Mouse (Mus musculus) heart, embryonic 15.5 days (tissue): ENCODE results near the gene Pdlim1. TPM values are rescaled to one million over a fixed set of nuclear protein-coding genes. Genes with fewer than 3 reads are reported as not detected.

ENCODE experiments used
- ATAC-seq: fragments of 200-750 bp; cut with Nextera tagmentation; replicated peaks from 2 replicates; pipeline ENCODE4 v1.8.0; 2017; ENCODE audit warnings: low read depth, moderate TSS enrichment; ENCODE audit not compliant: insufficient number of reproducible peaks, insufficient read depth, low FRiP score
- H3K27ac ChIP-seq: fragments of 300-500 bp; sonication (generic); 2 replicates; pipeline ENCODE4 v1.5.1; 2015; ENCODE audit warnings: mild to moderate bottlenecking, inconsistent platforms
- H3K27me3 ChIP-seq: fragments of 300-500 bp; sonication (generic); 2 replicates; pipeline ENCODE4 v1.6.1; 2015; ENCODE audit warnings: inconsistent platforms
- H3K36me3 ChIP-seq: fragments of 300-500 bp; sonication (generic); 2 replicates; pipeline ENCODE4 v1.6.1; 2015; ENCODE audit warnings: mild to moderate bottlenecking, inconsistent platforms
- H3K4me1 ChIP-seq: fragments of 300-500 bp; sonication (generic); replicated peaks from 2 replicates; pipeline ENCODE4 v1.6.1; 2015; ENCODE audit warnings: inconsistent platforms
- H3K4me2 ChIP-seq: fragments of 300-500 bp; sonication (generic); 2 replicates; pipeline ENCODE4 v1.6.1; 2015; ENCODE audit warnings: inconsistent platforms, mild to moderate bottlenecking, moderate library complexity
- H3K4me3 ChIP-seq: fragments of 300-500 bp; sonication (generic); 2 replicates; pipeline ENCODE4 v1.5.1; 2015; ENCODE audit warnings: mild to moderate bottlenecking, inconsistent platforms
- H3K9ac ChIP-seq: fragments of 300-500 bp; sonication (generic); 2 replicates; pipeline ENCODE4 v1.6.1; 2015; ENCODE audit warnings: mild to moderate bottlenecking, inconsistent platforms
- H3K9me3 ChIP-seq: fragments of 300-500 bp; sonication (generic); replicated peaks from 2 replicates; pipeline ENCODE4 v1.6.1; 2016; ENCODE audit warnings: inconsistent platforms
- WGBS: fragments of 180-500 bp; shearing (Covaris S2); methylation state at CpG from one replicate; pipeline ENCODE4 v1.1.7; 2015; ENCODE audit warnings: mixed read lengths; 5-methylcytosine and 5-hydroxymethylcytosine counted together
- polyA plus RNA-seq: library from polyadenylated mRNA; unstranded; fragments of >200 nt; fragmentation: Nextera tagmentation; extraction: Ambion mirVana; gene quantifications from 2 replicates; pipeline ENCODE4 v1.2.1, GENCODE M21; 2015

Gene Pdlim1
- polyA plus RNA-seq, 1 experiment from 2014 or later, result 245 TPM

- no peak overlapping the region for H3K27ac ChIP-seq
- H3K4me1 ChIP-seq, result peaks cover 6% of the 10 kb centered on the region
- 79% methylated on average over 2 of the region's 2 CpGs for WGBS
- peaks cover 4% of the 10 kb centered on the region; the same call in 1 of the 2 replicates for H3K9me3 ChIP-seq
- H3K9ac ChIP-seq, result no peak overlapping the region
- H3K27me3 ChIP-seq, result no peaks in the 10 kb centered on the region
- no peak overlapping the region for H3K4me3 ChIP-seq
- no peaks in the 10 kb centered on the region for H3K36me3 ChIP-seq
- ATAC-seq, result no peak
- H3K4me2 ChIP-seq, result no peak overlapping the region
Observed at GRCm38 (mm10) chr19:40284704-40285103, 13.1 kb upstream of the Pdlim1 start.

- WGBS, result 58% methylated on average over 2 of the region's 2 CpGs
- Histone ChIP-seq H3K27me3 (no peaks in the 10 kb centered on the region), H3K4me1 (peaks cover 6% of the 10 kb centered on the region), H3K4me3 (no peak overlapping the region), H3K4me2 (no peak overlapping the region), H3K27ac (no peak overlapping the region), H3K36me3 (no peaks in the 10 kb centered on the region), H3K9me3 (peaks cover 4% of the 10 kb centered on the region; the same call in 1 of the 2 replicates), H3K9ac (no peak overlapping the region)
- no peak for ATAC-seq
Observed at GRCm38 (mm10) chr19:40283415-40283814, 11.8 kb upstream of the Pdlim1 start.

- Histone ChIP-seq H3K36me3 (no peaks in the 10 kb centered on the region), H3K4me3 (no peak overlapping the region), H3K4me1 (peaks cover 8% of the 10 kb centered on the region), H3K9ac (no peak overlapping the region), H3K4me2 (no peak overlapping the region), H3K9me3 (peaks cover 4% of the 10 kb centered on the region; the same call in 1 of the 2 replicates), H3K27me3 (no peaks in the 10 kb centered on the region), H3K27ac (peak overlapping the region; percentile 68)
- 29% methylated on average over 8 of the region's 8 CpGs for WGBS
- peak; percentile 86 for ATAC-seq
Observed at GRCm38 (mm10) chr19:40278372-40279023, 6.9 kb upstream of the Pdlim1 start.

GRCm38 (mm10) chr19:40277494-40277893, 5.9 kb upstream of the Pdlim1 start:
- WGBS, result 93% methylated on average over 8 of the region's 8 CpGs
- H3K27me3 ChIP-seq, result no peaks in the 10 kb centered on the region
- ATAC-seq, result no peak

GRCm38 (mm10) chr19:40275401-40276188, 4.0 kb upstream of the Pdlim1 start:
- H3K27ac ChIP-seq, result no peak overlapping the region
- H3K4me1 ChIP-seq, result peaks cover 12% of the 10 kb centered on the region
- no peaks in the 10 kb centered on the region for H3K27me3 ChIP-seq
- H3K4me3 ChIP-seq, result no peak overlapping the region
- no peaks in the 10 kb centered on the region for H3K9me3 ChIP-seq
- H3K36me3 ChIP-seq, result no peaks in the 10 kb centered on the region
- no peak overlapping the region for H3K9ac ChIP-seq
- WGBS, result 88% methylated on average over 14 of the region's 14 CpGs
- no peak for ATAC-seq
- H3K4me2 ChIP-seq, result no peak overlapping the region

More at GRCm38 (mm10) chr19:40277494-40277893, 5.9 kb upstream of the Pdlim1 start:
- Histone ChIP-seq H3K4me1 (peaks cover 8% of the 10 kb centered on the region), H3K9me3 (peaks cover 4% of the 10 kb centered on the region; the same call in 1 of the 2 replicates), H3K36me3 (no peaks in the 10 kb centered on the region), H3K27ac (no peak overlapping the region), H3K4me3 (no peak overlapping the region), H3K4me2 (no peak overlapping the region), H3K9ac (no peak overlapping the region)

- ATAC-seq, result no peak
- Histone ChIP-seq H3K9ac (no peak overlapping the region), H3K27ac (no peak overlapping the region), H3K36me3 (no peaks in the 10 kb centered on the region), H3K4me1 (peaks cover 26% of the 10 kb centered on the region), H3K4me3 (no peak overlapping the region), H3K9me3 (no peaks in the 10 kb centered on the region), H3K4me2 (no peak overlapping the region), H3K27me3 (no peaks in the 10 kb centered on the region)
- 61% methylated on average over 13 of the region's 13 CpGs for WGBS
Observed at GRCm38 (mm10) chr19:40272674-40273073, 1.0 kb upstream of the Pdlim1 start.

- Histone ChIP-seq H3K27me3 (no peaks in the 10 kb centered on the region), H3K36me3 (0 out of 2 replicates have a peak, but pooled peaks cover 2% of the 10 kb centered on the region), H3K27ac (peak overlapping the region; percentile 86), H3K9me3 (no peaks in the 10 kb centered on the region), H3K4me2 (peak overlapping the region; percentile 72), H3K4me3 (peak overlapping the region; percentile 70), H3K4me1 (peaks cover 33% of the 10 kb centered on the region), H3K9ac (peak overlapping the region; percentile 74)
- WGBS, result 4% methylated on average over 63 of the region's 63 CpGs
- ATAC-seq, result peak; percentile 53
Observed at GRCm38 (mm10) chr19:40270351-40271307, 1.0 kb downstream of the Pdlim1 start.

- whole genome bisulfite sequencing, result 40% methylated on average over 5 of the region's 5 CpGs
Observed at GRCm38 (mm10) chr19:40269526-40269925, 2.1 kb downstream of the Pdlim1 start.

GRCm38 (mm10) chr19:40268493-40268892, 3.1 kb downstream of the Pdlim1 start:
- Histone ChIP-seq H3K4me3 (no peak overlapping the region), H3K4me2 (peak overlapping the region; percentile 12; the same call in 1 of the 2 replicates), H3K27ac (no peak overlapping the region), H3K27me3 (no peaks in the 10 kb centered on the region), H3K4me1 (peaks cover 33% of the 10 kb centered on the region), H3K36me3 (0 out of 2 replicates have a peak, but pooled peaks cover 2% of the 10 kb centered on the region), H3K9ac (no peak overlapping the region), H3K9me3 (no peaks in the 10 kb centered on the region)
- 71% methylated on average over 3 of the region's 3 CpGs for WGBS
- no peak for ATAC-seq

More at GRCm38 (mm10) chr19:40269526-40269925, 2.1 kb downstream of the Pdlim1 start:
- Histone ChIP-seq H3K36me3 (0 out of 2 replicates have a peak, but pooled peaks cover 2% of the 10 kb centered on the region), H3K9me3 (no peaks in the 10 kb centered on the region), H3K27me3 (no peaks in the 10 kb centered on the region), H3K4me1 (peaks cover 33% of the 10 kb centered on the region), H3K4me3 (peak overlapping the region; percentile 70), H3K27ac (peak overlapping the region; percentile 86), H3K4me2 (peak overlapping the region; percentile 72), H3K9ac (peak overlapping the region; percentile 74)
- no peak for ATAC-seq

- Histone ChIP-seq H3K4me1 (peaks cover 33% of the 10 kb centered on the region), H3K4me2 (peak overlapping the region; percentile 12; the same call in 1 of the 2 replicates), H3K9me3 (no peaks in the 10 kb centered on the region), H3K27ac (no peak overlapping the region; the same call in 1 of the 2 replicates), H3K9ac (no peak overlapping the region), H3K4me3 (no peak overlapping the region), H3K36me3 (0 out of 2 replicates have a peak, but pooled peaks cover 2% of the 10 kb centered on the region), H3K27me3 (no peaks in the 10 kb centered on the region)
- ATAC-seq, result no peak
- 85% methylated on average over 1 of the region's 1 CpGs for WGBS
Observed at GRCm38 (mm10) chr19:40267380-40267779, 4.3 kb downstream of the Pdlim1 start.
